Mouse (Mus musculus) layer of hippocampus, postnatal 25 days (tissue): ENCODE measurements around the gene Slc38a11. TPM values are rescaled to one million over a fixed set of nuclear protein-coding genes. Genes with fewer than 3 reads are reported as not detected.

Experiments
- DNase-seq, 2 experiments: peaks; one replicate each; pipeline ENCODE4 v3.0.0; 2022; ENCODE audit warnings: mixed read lengths in 2 of 2, low spot score in 1 of 2; ENCODE audit errors: extremely low spot score in 1 of 2
- total RNA-seq, 2 experiments: library from RNA; stranded (reverse); gene quantifications; 2 replicates each; pipeline ENCODE4 v1.2.3; 2021

The Slc38a11 gene
- total RNA-seq, 2 experiments from 2014 or later = 2.3 to 3.7 TPM

GRCm38 (mm10) chr2:65334091-65334490, 29.7 kb downstream of the Slc38a11 start:
- no peak for DNase-seq

DNA sequence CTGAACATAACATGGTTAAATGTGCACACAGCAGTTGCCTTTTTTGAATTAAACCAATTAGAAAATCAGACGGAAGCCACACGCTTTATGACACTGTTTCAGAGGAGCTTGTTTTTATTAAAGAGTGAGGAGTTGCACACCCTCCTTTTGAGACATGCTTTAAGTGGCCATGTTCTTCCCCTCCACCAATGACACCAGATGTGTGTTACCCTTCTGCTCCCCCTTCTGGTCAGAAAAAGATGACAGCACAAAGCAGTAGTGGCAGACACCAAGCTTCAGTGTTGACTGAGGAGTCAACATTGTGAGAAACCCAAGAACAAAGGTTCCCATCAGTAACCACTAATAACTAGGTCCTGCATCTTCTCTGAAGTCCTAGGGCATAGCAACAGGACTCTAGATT, 32.5 kb downstream of the Slc38a11 start:
- peak in 1 of 2 experiments; percentile 25 for DNase-seq

GRCm38 (mm10) chr2:65321998-65322754, 41.7 kb downstream of the Slc38a11 start:
- no peak for DNase-seq

GRCm38 (mm10) chr2:65320975-65321374, 42.9 kb downstream of the Slc38a11 start:
- DNase-seq = no peak

- DNase-seq = no peak
Observed at GRCm38 (mm10) chr2:65316721-65317120, 47.1 kb downstream of the Slc38a11 start.

DNA sequence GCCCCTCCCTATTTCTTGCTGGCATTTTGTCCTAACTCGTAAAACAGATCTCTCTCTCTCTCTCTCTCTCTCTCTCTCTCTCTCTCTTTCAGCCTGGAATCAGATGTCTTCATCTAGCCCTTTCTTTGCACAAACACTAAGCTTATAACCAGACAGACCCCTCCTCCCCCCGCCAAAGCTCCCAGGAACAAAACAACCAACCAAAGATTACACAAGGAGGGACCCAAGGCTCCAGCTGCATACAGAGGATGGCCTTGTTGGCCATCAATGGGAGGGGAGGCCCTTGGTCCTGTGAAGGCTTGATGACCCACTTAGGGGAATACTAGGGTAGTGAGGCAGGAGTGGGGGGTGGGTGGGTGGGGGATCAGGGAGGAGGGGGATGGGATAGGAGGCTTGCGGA, 52.6 kb downstream of the Slc38a11 start:
- DNase-seq = no peak

DNA sequence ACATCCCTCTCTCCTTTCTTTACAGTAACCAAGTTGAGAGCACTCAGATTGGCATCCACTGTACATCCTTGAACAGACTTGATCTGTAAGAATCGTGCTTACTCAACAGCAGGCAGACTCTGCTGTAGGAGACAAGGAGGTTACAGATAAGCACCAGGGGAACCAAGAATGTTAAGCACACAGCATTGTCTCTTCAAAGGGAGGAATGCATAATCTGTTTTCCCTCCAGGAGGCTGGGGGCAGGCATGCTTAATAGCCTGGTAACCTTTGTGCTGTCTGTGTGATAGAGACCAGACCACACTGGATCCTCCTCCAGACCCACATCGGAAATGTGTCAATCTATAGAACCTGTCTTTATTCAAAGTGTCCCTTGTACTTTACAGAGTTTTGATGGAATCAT, 67.3 kb downstream of the Slc38a11 start:
- no peak for DNase-seq

DNA sequence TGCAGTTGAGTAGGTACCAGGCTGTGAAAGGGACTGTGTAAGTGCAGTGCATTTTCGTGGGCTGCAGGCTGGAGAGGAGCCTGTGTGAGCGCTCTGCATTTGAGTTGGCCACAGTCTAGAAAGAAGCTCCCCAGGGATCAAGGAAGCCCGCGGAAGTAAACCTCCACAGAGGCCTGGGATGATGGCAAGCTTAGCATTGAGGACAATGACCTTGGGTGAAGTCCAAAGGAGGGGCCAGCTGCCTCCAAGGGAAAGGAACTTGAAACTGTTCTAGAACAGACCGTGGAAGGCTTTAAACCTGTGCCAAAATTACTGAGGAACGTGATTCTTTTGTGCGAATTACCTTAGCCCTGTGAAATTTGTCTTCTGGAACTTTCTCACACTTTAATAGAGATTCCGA, 69.7 kb downstream of the Slc38a11 start:
- DNase-seq = no peak

- DNase-seq = no peak
Observed at GRCm38 (mm10) chr2:65293411-65293810, 70.4 kb downstream of the Slc38a11 start.

GRCm38 (mm10) chr2:65289721-65290120, 74.1 kb downstream of the Slc38a11 start:
- DNase-seq = no peak

GRCm38 (mm10) chr2:65288696-65289095, 75.1 kb downstream of the Slc38a11 start:
- DNase-seq = no peak

- no peak for DNase-seq
Observed at GRCm38 (mm10) chr2:65285380-65285779, 78.5 kb downstream of the Slc38a11 start.

GRCm38 (mm10) chr2:65282979-65283378, 80.9 kb downstream of the Slc38a11 start:
- DNase-seq = no peak

GRCm38 (mm10) chr2:65279029-65279690, 84.7 kb downstream of the Slc38a11 start:
- no peak for DNase-seq

- no peak for DNase-seq
Observed at GRCm38 (mm10) chr2:65275443-65276061, 88.3 kb downstream of the Slc38a11 start.

- no peak for DNase-seq
Observed at GRCm38 (mm10) chr2:65273910-65274309, 89.9 kb downstream of the Slc38a11 start.

- no peak for DNase-seq
Observed at GRCm38 (mm10) chr2:65268731-65269130, 95.1 kb downstream of the Slc38a11 start.

GRCm38 (mm10) chr2:65267834-65268233, 96.0 kb downstream of the Slc38a11 start:
- no peak for DNase-seq

DNA sequence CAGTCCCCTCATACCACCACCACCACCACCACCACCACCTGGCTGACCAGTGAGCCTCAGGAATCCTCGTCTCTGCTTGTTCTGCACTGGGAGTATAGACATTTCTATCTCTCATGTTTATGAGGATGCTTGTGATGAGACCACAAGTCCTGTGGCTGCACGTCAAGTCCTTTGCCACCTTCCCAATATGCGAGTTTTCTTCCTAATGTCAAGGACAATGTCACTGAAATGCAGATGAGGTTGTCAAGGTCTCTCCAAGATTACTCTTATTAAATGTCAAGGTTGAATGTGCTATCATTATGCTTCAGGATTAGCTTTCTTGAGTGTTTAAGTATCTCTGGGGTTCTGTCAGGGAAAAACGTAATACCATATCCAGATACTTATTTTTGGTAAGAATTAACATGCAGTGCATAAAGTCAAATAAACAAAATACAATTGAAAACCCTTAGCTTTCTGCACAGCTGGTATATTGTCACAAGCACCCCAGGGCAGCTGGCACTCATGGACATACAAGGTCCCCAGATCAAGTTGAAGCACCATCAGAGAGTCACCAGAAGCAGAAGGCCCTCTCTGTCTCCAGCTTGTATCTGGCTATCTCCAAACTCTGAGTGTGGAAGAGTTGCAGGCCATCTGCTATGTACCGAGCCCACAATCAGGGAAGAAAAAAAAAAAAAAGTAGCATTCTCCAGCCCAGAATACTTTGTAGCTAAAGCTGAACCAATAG, 97.1 kb downstream of the Slc38a11 start:
- DNase-seq = no peak
